Mouse (Mus musculus): ENCODE data around the gene Enpp4. TPM values are rescaled to one million over a fixed set of nuclear protein-coding genes. Genes with fewer than 3 reads are reported as not detected.
A peak's percentile ranks its signal among the peaks of the same experiment; 100 is the strongest.

Enpp4 gene
- polyA plus RNA-seq, 1 experiment from 2014 or later: 4.8 TPM

DNA sequence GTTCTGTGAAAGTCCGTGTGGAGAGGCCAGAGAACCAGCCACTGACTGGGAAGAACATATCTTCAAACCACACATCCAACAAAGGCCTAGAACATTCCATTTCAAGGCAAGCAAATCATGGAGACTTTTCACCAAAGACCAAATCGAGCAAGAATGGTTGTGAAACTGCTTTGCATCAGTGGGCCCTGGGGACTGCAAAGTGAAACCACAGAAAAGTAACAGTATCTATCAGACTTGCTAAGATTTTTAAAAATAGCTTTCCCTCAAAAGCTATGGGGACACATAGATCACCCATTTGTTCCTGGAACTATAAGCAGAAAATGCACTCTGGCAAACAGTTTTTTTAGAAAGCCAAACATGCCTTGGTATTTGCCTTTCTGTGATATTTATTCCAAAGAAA, 14.7 kb downstream of the Enpp4 start:
- Histone ChIP-seq H3K4me3 (ENCODE audit: low read depth, low read length) (no peak overlapping the region), H3K27ac (ENCODE audit: low read depth) (no peak overlapping the region), H3K27me3 (ENCODE audit: insufficient read depth, low read length) (no peaks in the 10 kb centered on the region), H3K36me3 (ENCODE audit: insufficient read depth) (no peaks in the 10 kb centered on the region), H3K9me3 (ENCODE audit: low read depth, low read length) (no peaks in the 10 kb centered on the region), H3K4me1 (ENCODE audit: insufficient read depth) (no peaks in the 10 kb centered on the region), H3K9ac (no peak overlapping the region), H3K4me2 (no peak overlapping the region)
- 71% methylated on average over 2 of the region's 2 CpGs for WGBS
- DNase-seq: no peak
- no peak for ATAC-seq (ENCODE audit: insufficient read depth)
- no peak for TF ChIP-seq CTCF (IDR thresholded peaks at IDR 0.05; ENCODE audit: low read depth)

DNA sequence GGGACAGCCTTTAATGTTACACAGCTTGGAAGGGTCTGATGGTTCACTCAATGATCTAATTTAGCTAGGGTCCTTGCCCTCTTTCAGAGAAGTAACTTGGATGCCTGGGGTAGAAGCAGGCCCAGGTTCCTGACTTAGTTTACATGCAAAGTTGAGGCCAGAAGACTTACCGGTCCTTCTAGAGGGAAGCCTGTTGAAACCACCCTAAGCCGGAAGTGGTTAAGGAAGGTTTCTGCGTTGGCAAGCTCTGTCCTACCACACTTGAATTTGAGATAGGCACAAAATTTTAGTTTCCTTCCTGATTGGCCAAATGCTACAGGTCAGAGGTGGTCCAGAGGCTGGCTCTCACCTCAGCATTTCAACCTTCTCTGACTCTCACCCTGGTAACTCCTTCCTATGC, 17.4 kb downstream of the Enpp4 start:
- no peaks in the 10 kb centered on the region for H3K27me3 ChIP-seq (ENCODE audit: insufficient read depth, low read length)
- no peak for TF ChIP-seq CTCF (IDR thresholded peaks at IDR 0.05; ENCODE audit: low read depth)
- no peak for DNase-seq
- no peak overlapping the region for H3K9ac ChIP-seq
- H3K4me3 ChIP-seq (ENCODE audit: low read depth, low read length): no peak overlapping the region
- no peaks in the 10 kb centered on the region for H3K4me1 ChIP-seq (ENCODE audit: insufficient read depth)
- WGBS: 86% methylated on average over 3 of the region's 3 CpGs
- H3K36me3 ChIP-seq (ENCODE audit: insufficient read depth): no peaks in the 10 kb centered on the region
- ATAC-seq (ENCODE audit: insufficient read depth): no peak
- no peaks in the 10 kb centered on the region for H3K9me3 ChIP-seq (ENCODE audit: low read depth, low read length)
- no peak overlapping the region for H3K4me2 ChIP-seq
- no peak overlapping the region for H3K27ac ChIP-seq (ENCODE audit: low read depth)

DNA sequence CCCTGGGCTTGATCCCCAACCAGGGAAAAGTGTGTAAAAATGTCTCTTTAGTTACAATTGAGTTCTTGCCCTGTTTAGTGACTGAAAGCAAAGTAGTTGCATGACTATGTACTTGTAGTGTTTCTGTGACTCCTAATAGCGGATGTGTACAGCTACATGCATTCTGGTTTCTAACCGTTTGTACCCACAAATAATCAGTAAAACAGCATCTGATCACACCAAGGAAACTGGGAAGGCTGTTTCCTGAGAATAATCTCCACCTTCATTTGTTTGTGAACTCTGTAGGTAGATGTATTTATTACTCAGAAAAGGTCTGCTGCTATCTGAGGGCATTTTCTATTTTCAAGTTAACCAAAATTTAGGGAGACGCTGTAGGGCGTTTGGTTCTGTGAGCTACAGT, 22.5 kb downstream of the Enpp4 start:
- no peak overlapping the region for H3K4me2 ChIP-seq
- H3K27me3 ChIP-seq (ENCODE audit: insufficient read depth, low read length): no peaks in the 10 kb centered on the region
- no peak overlapping the region for H3K27ac ChIP-seq (ENCODE audit: low read depth)
- H3K9me3 ChIP-seq (ENCODE audit: low read depth, low read length): no peaks in the 10 kb centered on the region
- no peaks in the 10 kb centered on the region for H3K4me1 ChIP-seq (ENCODE audit: insufficient read depth)
- ATAC-seq (ENCODE audit: insufficient read depth): no peak
- no peak for DNase-seq
- no peak overlapping the region for H3K4me3 ChIP-seq (ENCODE audit: low read depth, low read length)
- no peak overlapping the region for H3K9ac ChIP-seq
- no peak for TF ChIP-seq CTCF (IDR thresholded peaks at IDR 0.05; ENCODE audit: low read depth)
- H3K36me3 ChIP-seq (ENCODE audit: insufficient read depth): no peaks in the 10 kb centered on the region
- WGBS: 87% methylated on average over 4 of the region's 4 CpGs

DNA sequence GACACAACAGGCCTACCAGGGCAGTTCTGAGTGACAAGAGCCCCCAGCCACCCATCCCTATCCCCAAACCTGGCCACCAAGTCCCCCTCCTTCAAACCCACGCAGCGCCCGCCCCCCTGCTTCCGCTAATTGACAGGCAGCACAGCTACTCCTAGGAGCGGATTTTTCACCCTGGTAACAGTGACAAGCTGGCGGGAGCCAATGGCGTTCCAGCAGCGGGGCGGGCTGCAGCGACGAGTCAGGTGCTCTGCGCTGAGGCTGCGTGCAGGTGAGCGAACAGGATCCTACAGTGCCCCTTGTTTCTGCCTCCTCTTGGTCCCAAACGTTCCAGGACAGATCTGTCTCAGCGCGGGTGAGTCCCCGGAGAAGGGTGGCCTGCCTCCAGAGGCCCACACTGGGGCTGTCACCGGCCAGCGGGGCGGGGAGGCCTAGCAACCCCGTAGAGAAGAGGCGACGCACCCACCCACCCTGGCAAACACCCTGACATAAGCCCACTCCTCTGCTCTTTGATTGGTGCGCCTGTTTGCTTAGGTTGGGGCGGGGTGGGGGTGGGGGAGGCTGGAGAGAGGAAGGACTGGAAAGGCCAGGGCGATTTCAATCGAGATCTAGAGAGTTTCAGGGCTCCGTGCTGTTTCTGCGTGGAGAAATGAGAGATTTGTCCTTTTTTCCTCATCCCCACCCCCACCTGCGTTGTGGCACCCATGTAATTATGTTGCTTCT, 26.8 kb downstream of the Enpp4 start, which contains the start of gene Enpp5:
TSS of gene Enpp5 (plus strand) at position 183 of the 720 bp plus-strand sequence.
- H3K4me3 ChIP-seq (ENCODE audit: low read depth, low read length): peak within 1 kb of the TSS; percentile 53
- H3K4me1 ChIP-seq (ENCODE audit: insufficient read depth): no peaks in the 10 kb centered on the region
- ATAC-seq (ENCODE audit: insufficient read depth) (peak; percentile 95), DNase-seq (peak; percentile 84)
- no peak for TF ChIP-seq CTCF (IDR thresholded peaks at IDR 0.05; ENCODE audit: low read depth)
- under 1% methylated on average over 31 of the region's 31 CpGs for WGBS
- no peaks in the 10 kb centered on the region for H3K27me3 ChIP-seq (ENCODE audit: insufficient read depth, low read length)
- H3K9ac ChIP-seq: peak within 1 kb of the TSS; percentile 58
- peak within 1 kb of the TSS; percentile 84 for H3K27ac ChIP-seq (ENCODE audit: low read depth)
- peak within 1 kb of the TSS; percentile 83 for H3K4me2 ChIP-seq
- no peaks in the 10 kb centered on the region for H3K36me3 ChIP-seq (ENCODE audit: insufficient read depth)
- H3K9me3 ChIP-seq (ENCODE audit: low read depth, low read length): no peaks in the 10 kb centered on the region

DNA sequence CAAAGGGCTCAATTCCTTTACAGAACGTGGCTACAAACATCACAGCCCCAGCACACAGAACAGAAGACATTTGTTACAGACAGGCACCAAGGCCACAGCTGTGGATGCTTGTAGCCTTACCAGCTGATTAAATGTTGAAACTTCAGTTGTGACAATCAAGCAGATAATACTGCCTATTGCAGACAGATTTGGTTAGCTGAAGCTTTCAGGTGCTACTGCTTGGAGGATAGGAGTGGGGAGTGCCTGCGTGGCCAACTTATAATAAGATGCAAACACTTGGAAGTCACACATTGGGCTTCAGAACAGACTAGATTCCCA, 27.8 kb downstream of the Enpp4 start:
- Histone ChIP-seq H3K4me3 (ENCODE audit: low read depth, low read length) (no peak overlapping the region), H3K27ac (ENCODE audit: low read depth) (no peak overlapping the region), H3K27me3 (ENCODE audit: insufficient read depth, low read length) (no peaks in the 10 kb centered on the region), H3K4me1 (ENCODE audit: insufficient read depth) (no peaks in the 10 kb centered on the region), H3K9me3 (ENCODE audit: low read depth, low read length) (no peaks in the 10 kb centered on the region), H3K9ac (no peak overlapping the region), H3K4me2 (no peak overlapping the region), H3K36me3 (ENCODE audit: insufficient read depth) (no peaks in the 10 kb centered on the region)
- no peak for DNase-seq
- 67% methylated on average over 2 of the region's 2 CpGs for WGBS
- no peak for TF ChIP-seq CTCF (IDR thresholded peaks at IDR 0.05; ENCODE audit: low read depth)
- no peak for ATAC-seq (ENCODE audit: insufficient read depth)

DNA sequence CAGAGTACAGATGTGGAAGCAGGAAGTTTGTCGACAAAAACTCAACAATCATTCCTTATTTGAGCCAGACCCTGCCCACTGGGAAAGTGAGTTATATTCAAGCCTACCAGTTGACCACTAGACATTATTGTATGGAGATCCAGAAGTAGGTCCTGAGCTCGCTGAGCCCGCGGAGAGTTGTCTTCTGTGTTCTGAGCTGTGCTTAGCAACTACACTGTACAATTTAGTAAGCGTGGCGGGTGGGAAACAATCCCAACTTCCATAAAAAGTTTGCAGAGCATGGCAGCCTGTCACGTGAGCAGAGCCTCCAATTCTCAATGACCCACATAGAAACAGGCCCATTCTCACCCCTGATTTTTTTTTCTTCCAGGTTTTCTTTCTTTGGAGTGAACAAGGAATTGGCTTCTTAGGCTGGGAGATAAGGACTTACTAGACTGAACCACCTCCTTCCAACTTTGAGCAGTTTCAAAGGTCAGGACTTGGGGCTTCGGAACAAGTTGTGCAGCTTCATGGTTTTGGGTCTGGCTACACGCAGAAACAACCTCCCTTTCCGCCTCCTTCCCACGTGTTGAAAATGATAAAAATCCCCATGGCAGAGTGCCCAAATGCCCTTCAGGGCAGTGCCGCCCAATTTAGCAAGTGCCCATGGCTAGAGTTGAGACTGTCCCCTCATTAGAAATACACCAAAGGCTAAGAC, 28.3 kb downstream of the Enpp4 start:
- Histone ChIP-seq H3K36me3 (ENCODE audit: insufficient read depth) (no peaks in the 10 kb centered on the region), H3K4me2 (no peak overlapping the region), H3K4me1 (ENCODE audit: insufficient read depth) (no peaks in the 10 kb centered on the region), H3K9me3 (ENCODE audit: low read depth, low read length) (no peaks in the 10 kb centered on the region), H3K4me3 (ENCODE audit: low read depth, low read length) (no peak overlapping the region), H3K9ac (no peak overlapping the region), H3K27ac (ENCODE audit: low read depth) (no peak overlapping the region), H3K27me3 (ENCODE audit: insufficient read depth, low read length) (no peaks in the 10 kb centered on the region)
- no peak for ATAC-seq (ENCODE audit: insufficient read depth)
- 73% methylated on average over 12 of the region's 12 CpGs for WGBS
- DNase-seq: no peak
- no peak for TF ChIP-seq CTCF (IDR thresholded peaks at IDR 0.05; ENCODE audit: low read depth)

DNA sequence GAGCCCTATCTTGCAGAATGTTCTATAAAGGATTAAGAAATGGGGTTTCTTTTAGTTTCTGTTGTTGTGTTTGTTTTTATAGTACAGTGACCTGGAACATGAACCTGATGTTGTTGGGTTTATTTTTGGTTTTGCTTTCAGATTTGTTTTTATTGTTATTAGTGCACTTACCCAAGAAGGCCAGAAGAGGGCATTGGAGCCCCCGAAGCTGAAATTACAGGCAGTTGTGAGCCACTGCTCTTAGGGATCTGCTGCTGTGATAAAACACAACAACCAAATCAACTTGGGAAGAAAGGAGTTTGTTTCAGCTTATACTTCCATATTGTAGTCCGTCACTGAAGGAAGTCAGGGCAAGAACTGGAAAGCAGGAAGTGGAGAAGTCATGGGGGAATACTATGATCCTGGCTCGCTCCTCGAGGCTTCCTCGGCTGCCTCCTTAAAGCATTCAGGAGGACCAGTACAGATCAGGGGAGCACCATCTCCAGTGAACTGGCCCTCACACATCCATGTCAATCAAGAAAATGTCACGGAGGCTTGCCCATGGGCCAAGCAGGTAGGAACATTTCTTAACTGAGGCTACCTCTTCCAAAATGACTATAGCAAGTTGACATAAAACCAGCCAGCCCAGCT, 29.4 kb downstream of the Enpp4 start:
- Histone ChIP-seq H3K4me1 (ENCODE audit: insufficient read depth) (no peaks in the 10 kb centered on the region), H3K4me3 (ENCODE audit: low read depth, low read length) (no peak overlapping the region), H3K9me3 (ENCODE audit: low read depth, low read length) (no peaks in the 10 kb centered on the region), H3K4me2 (no peak overlapping the region), H3K27me3 (ENCODE audit: insufficient read depth, low read length) (no peaks in the 10 kb centered on the region), H3K9ac (no peak overlapping the region), H3K36me3 (ENCODE audit: insufficient read depth) (no peaks in the 10 kb centered on the region), H3K27ac (ENCODE audit: low read depth) (no peak overlapping the region)
- DNase-seq: peak; percentile 69
- WGBS: 56% methylated on average over 6 of the region's 6 CpGs
- no peak for ATAC-seq (ENCODE audit: insufficient read depth)
- TF ChIP-seq CTCF (IDR thresholded peaks at IDR 0.05; ENCODE audit: low read depth): peak; percentile 63

All from lung, embryonic 14.5 days (tissue).